Mouse (Mus musculus) thymus, adult 2 months (tissue): ENCODE data around the gene Trp53tg5. TPM values are rescaled to one million over a fixed set of nuclear protein-coding genes. Genes with fewer than 3 reads are reported as not detected.

Experiments
- DNase-seq: peaks from one replicate; pipeline ENCODE4 v3.0.0; 2021
- H3K27ac ChIP-seq: fragments of 200-500 bp; 2 replicates; pipeline ENCODE4 v1.5.1; 2012; ENCODE audit warnings: low read length, control low read depth; ENCODE audit not compliant: control insufficient read depth, insufficient read depth
- H3K27me3 ChIP-seq: fragments of 200-500 bp; 2 replicates; pipeline ENCODE4 v1.6.1; 2012; ENCODE audit warnings: mild to moderate bottlenecking, low read length, moderate library complexity, mixed read lengths; ENCODE audit not compliant: control insufficient read depth, insufficient read depth
- H3K36me3 ChIP-seq: fragments of 200-500 bp; 2 replicates; pipeline ENCODE4 v1.6.1; 2012; ENCODE audit warnings: mild to moderate bottlenecking, low read length, moderate library complexity; ENCODE audit not compliant: control insufficient read depth, insufficient read depth
- H3K4me1 ChIP-seq: fragments of 200-500 bp; replicated peaks from 2 replicates; pipeline ENCODE4 v1.6.1; 2012; ENCODE audit warnings: low read length; ENCODE audit not compliant: control insufficient read depth, insufficient read depth
- H3K4me3 ChIP-seq: fragments of 200-500 bp; 2 replicates; pipeline ENCODE4 v1.5.1; 2012; ENCODE audit warnings: mild to moderate bottlenecking, low read length, control low read depth, moderate library complexity; ENCODE audit not compliant: control insufficient read depth, insufficient read depth
- CTCF ChIP-seq: fragments of 200-500 bp; IDR thresholded peaks from 2 replicates; pipeline ENCODE4 v1.5.1; 2012; ENCODE audit warnings: mild to moderate bottlenecking, control low read depth, low read length, moderate library complexity, borderline replicate concordance; ENCODE audit not compliant: control insufficient read depth, poor library complexity, insufficient read depth; ENCODE audit errors: extremely low read depth
- POLR2A ChIP-seq: fragments of 200-500 bp; IDR thresholded peaks from 2 replicates; pipeline ENCODE4 v1.6.1; 2012; ENCODE audit warnings: mild to moderate bottlenecking, low read length, control low read depth, moderate library complexity; ENCODE audit not compliant: control insufficient read depth, poor library complexity, insufficient read depth; ENCODE audit errors: extremely low read depth
- WGBS: fragments of 180-500 bp; shearing (Covaris S2); methylation state at CpG from one replicate; pipeline ENCODE4 v1.1.7; 2018; 5-methylcytosine and 5-hydroxymethylcytosine counted together
- polyA plus RNA-seq: library from polyadenylated mRNA; depleted of rRNA; stranded (reverse); fragments of >200 nt; gene quantifications from 2 replicates; pipeline ENCODE4 v1.2.3, GENCODE M21; 2012

The Trp53tg5 gene
- polyA plus RNA-seq, 1 experiment = not detected

- H3K27me3 ChIP-seq = peaks cover 14% of the 10 kb centered on the region; the same call in 1 of the 2 replicates
- 1% methylated on average over 83 of the region's 90 CpGs for WGBS
- peak; percentile 7 for DNase-seq
- H3K4me3 ChIP-seq = peak overlapping the region; percentile 46
- H3K4me1 ChIP-seq = peaks cover 5% of the 10 kb centered on the region
- H3K27ac ChIP-seq = no peak overlapping the region
- TF ChIP-seq CTCF (no peak), POLR2A (no peak)
- no peaks in the 10 kb centered on the region for H3K36me3 ChIP-seq
Observed at GRCm38 (mm10) chr2:164486258-164487114, 13.0 kb upstream of the Trp53tg5 start.

DNA sequence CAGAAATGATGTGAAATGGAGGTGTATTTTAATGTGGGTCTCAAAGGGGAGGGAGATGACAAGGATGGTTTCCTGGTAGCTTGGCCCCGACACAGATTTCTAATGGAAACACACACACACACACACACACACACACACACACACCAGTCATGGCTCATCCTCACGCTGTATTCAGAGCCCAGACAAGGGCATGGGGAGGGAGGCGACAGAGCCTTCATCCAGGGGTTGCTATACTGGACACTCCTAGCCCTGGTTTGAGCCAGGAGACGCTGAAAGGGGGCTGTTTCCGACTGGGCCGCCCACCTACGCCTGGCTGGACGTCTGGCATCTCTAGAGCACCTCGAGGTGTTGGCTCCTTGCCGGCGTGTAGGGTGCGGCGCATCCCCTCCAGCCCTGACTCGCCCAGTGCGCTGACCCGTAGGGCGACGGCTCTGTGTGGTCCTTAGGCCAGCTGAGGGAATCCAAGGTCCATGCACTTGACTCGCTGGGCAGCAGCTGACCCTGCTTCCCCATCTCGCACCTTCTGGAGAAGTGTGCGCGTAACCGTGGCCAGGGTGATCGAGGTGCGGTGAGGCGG, 12.2 kb upstream of the Trp53tg5 start, which contains the start of gene Dbndd2:
Gene Dbndd2 (plus strand): TSS at position 426 of the 577 bp plus-strand sequence.
- peak within 1 kb of the TSS; percentile 46 for H3K4me3 ChIP-seq
- WGBS = 14% methylated on average over 26 of the region's 26 CpGs
- TF ChIP-seq POLR2A (no peak), CTCF (no peak)
- no peak within 1 kb of the TSS for H3K27ac ChIP-seq
- no peaks in the 10 kb centered on the region for H3K36me3 ChIP-seq
- H3K27me3 ChIP-seq = peaks cover 14% of the 10 kb centered on the region; the same call in 1 of the 2 replicates
- DNase-seq = no peak
- H3K4me1 ChIP-seq = peaks cover 5% of the 10 kb centered on the region

- TF ChIP-seq CTCF (no peak), POLR2A (no peak)
- WGBS = 55% methylated on average over 10 of the region's 10 CpGs
- peak; percentile 56 for DNase-seq
- no peak overlapping the region for H3K4me3 ChIP-seq
- peaks cover 5% of the 10 kb centered on the region; the same call in 1 of the 2 replicates for H3K36me3 ChIP-seq
- H3K4me1 ChIP-seq = no peaks in the 10 kb centered on the region
- no peaks in the 10 kb centered on the region for H3K27me3 ChIP-seq
- H3K27ac ChIP-seq = no peak overlapping the region
Observed at GRCm38 (mm10) chr2:164470254-164470653, 3.3 kb downstream of the Trp53tg5 start.

DNA sequence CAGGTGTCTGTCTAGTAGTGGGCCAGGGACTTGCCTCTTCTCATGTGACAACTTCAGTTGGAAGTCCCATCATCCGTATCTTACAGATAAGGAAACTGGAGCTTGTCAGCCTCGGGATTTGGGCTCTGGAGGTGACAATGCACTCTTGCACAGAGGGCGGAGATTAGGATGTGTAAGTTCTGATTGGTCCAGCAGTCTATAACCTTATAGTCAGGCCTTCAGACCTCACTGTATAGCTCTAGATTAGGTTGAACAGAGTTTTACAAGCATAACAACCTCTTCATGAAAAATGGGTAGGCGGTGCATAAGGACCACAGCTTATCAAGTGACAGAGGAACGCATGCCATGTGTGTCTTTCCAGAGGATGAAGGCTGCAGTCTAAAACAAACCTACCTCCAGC, 6.7 kb downstream of the Trp53tg5 start:
- peaks cover 19% of the 10 kb centered on the region for H3K36me3 ChIP-seq
- no peak for TF ChIP-seq CTCF
- TF ChIP-seq POLR2A = no peak
- no peak overlapping the region for H3K27ac ChIP-seq
- no peak overlapping the region for H3K4me3 ChIP-seq
- peaks cover under 1% of the 10 kb centered on the region; the same call in 1 of the 2 replicates for H3K4me1 ChIP-seq
- no peak for DNase-seq
- no peaks in the 10 kb centered on the region for H3K27me3 ChIP-seq
- 88% methylated on average over 5 of the region's 5 CpGs for WGBS

GRCm38 (mm10) chr2:164465161-164465560, 8.4 kb downstream of the Trp53tg5 start:
- peaks cover 19% of the 10 kb centered on the region for H3K36me3 ChIP-seq
- H3K27ac ChIP-seq = no peak overlapping the region
- H3K4me1 ChIP-seq = peaks cover 6% of the 10 kb centered on the region
- H3K27me3 ChIP-seq = no peaks in the 10 kb centered on the region
- H3K4me3 ChIP-seq = no peak overlapping the region
- no peak for TF ChIP-seq CTCF
- DNase-seq = no peak

GRCm38 (mm10) chr2:164460745-164461551, 12.6 kb downstream of the Trp53tg5 start, which contains the start of gene Gm20458:
Gene Gm20458 (plus strand): TSS chr2:164460967.
- under 1% methylated on average over 75 of the region's 79 CpGs for WGBS
- peaks cover 19% of the 10 kb centered on the region for H3K36me3 ChIP-seq
- TF ChIP-seq POLR2A (peak; percentile 62; the same call in 1 of the 2 replicates), CTCF (0 out of 2 replicates have a peak, but pooled peaks have one; percentile 39)
- H3K27me3 ChIP-seq = no peaks in the 10 kb centered on the region
- DNase-seq = peak; percentile 95
- peaks cover 6% of the 10 kb centered on the region for H3K4me1 ChIP-seq
- peak within 1 kb of the TSS; percentile 14; the same call in 1 of the 2 replicates for H3K27ac ChIP-seq
- H3K4me3 ChIP-seq = peak within 1 kb of the TSS; percentile 94
